Mouse (Mus musculus) cortical plate, adult 2 months (tissue): Measurements from ENCODE around the gene Gm5134. TPM values are rescaled to one million over a fixed set of nuclear protein-coding genes. Genes with fewer than 3 reads are reported as not detected.

Source experiments
- H3K27ac ChIP-seq: fragments of 200-500 bp; 2 replicates; pipeline ENCODE4 v1.5.1; 2012; ENCODE audit warnings: low read length, control low read depth, inconsistent platforms; ENCODE audit not compliant: insufficient read depth
- H3K4me1 ChIP-seq: fragments of 200-500 bp; 2 replicates; pipeline ENCODE4 v1.6.1; 2011; ENCODE audit warnings: low read length; ENCODE audit not compliant: control insufficient read depth, insufficient read depth
- H3K4me3 ChIP-seq: fragments of 200-500 bp; 2 replicates; pipeline ENCODE4 v1.5.1; 2011; ENCODE audit warnings: mild to moderate bottlenecking, low read length, control low read depth; ENCODE audit not compliant: insufficient read depth
- CTCF ChIP-seq: fragments of 200-500 bp; IDR thresholded peaks from 2 replicates; pipeline ENCODE4 v1.5.1; 2011; ENCODE audit warnings: mild to moderate bottlenecking, control low read depth, low read length; ENCODE audit not compliant: insufficient read depth; ENCODE audit errors: extremely low read depth
- POLR2A ChIP-seq: fragments of 200-500 bp; IDR thresholded peaks from 2 replicates; pipeline ENCODE4 v1.6.1; 2011; ENCODE audit warnings: mild to moderate bottlenecking, low read length, control low read depth; ENCODE audit not compliant: insufficient read depth; ENCODE audit errors: extremely low read depth
- polyA plus RNA-seq: library from polyadenylated mRNA; depleted of rRNA; stranded (reverse); fragments of >200 nt; gene quantifications from 2 replicates; pipeline ENCODE4 v1.2.3, GENCODE M21; 2012

Gm5134 gene
- polyA plus RNA-seq, 1 experiment = 0.08 TPM

DNA sequence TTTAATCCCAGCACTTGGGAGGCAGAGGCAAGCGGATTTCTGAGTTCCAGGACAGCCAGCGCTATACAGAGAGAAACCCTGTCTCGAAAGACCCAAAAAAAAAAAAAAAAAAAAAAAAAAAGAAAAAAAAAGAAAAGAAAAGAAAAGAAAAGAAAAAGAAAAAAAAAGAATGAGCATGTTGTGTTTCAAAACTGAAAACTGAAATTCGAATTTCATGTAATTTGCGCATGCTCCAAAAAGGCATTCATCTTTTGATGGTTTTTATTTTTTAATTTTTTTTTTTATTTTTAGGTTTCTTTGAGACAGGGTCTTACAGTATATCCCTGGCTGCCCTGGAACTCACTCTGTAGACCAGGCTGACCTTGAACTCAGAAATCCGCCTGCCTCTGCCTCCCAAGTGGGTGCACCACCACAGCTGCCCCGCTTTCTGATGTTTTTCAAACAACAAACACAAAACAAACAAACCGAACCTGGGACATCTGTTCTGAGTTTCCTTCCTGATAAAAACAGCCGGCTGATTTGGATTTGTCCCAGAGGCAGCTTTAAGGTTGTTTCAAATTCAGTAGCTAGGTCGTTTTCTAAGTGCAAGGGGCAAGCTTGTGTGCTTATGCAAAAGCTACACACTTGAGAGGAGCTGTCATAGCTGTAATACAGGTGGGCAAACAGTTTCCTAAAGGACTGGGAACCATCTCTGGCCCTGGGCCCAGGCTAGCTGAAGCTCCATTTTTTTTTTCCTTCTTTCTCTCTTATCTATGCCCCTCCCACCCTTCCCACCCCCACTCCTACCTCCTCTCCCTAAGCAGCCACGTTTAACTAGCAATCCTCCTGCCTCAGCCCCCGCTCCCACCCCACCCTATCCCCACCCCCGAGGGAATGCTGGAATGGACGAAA lies 77.4 kb downstream of the Gm5134 start:
- TF ChIP-seq POLR2A = no peak
- TF ChIP-seq CTCF = no peak
- Histone ChIP-seq H3K4me1 (peaks cover 4% of the 10 kb centered on the region; the same call in 1 of the 2 replicates), H3K4me3 (peak overlapping the region; percentile 92), H3K27ac (no peak overlapping the region)

DNA sequence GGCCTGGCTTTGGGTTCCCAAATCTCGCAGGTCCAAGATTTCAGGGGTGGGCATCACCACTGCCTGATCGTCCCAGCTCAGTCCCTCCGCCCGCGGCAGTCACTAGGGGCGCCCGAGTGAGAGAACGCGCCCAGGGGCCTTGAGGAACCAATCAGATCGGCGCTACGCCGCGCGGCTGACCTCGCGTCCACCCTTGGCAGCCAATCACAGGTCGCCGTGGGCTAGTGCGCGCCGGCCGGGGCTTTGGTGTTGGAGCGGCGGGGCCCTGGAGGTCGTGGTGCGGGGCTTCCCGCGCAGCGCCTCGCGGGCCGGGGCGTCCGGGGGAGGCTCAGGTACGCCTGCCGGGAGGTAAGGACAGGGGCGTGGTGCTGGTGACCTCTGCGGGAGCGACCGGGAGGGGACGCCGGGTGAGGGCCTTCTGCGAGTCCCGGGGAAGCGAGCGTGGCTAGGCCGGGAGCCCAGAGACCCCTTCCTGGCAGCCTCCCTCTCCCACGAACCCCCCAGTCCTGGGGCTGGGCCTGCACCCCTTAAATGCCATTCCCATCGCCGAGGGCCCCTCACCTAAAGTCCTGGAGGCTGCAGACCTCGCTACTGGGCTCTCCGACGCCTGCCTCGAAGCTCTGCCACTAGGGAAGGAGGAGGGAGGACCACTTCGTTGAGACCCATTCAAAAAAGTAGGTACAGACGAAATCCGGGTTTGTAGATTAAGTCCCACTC lies 78.2 kb downstream of the Gm5134 start, which contains the start of gene Zfp280b:
TSS of gene Zfp280b (plus strand) at position 249 of the 717 bp plus-strand sequence.
- no peak; the same call in 1 of the 2 replicates for TF ChIP-seq POLR2A
- peak; percentile 46 for TF ChIP-seq CTCF
- Histone ChIP-seq H3K4me3 (peak within 1 kb of the TSS; percentile 92), H3K27ac (peak within 1 kb of the TSS; percentile 61), H3K4me1 (peaks cover 4% of the 10 kb centered on the region; the same call in 1 of the 2 replicates)

GRCm38 (mm10) chr10:76033119-76033455 lies 78.8 kb downstream of the Gm5134 start:
- H3K4me3 ChIP-seq = peak overlapping the region; percentile 92
- no peak for TF ChIP-seq POLR2A
- TF ChIP-seq CTCF = no peak
- H3K4me1 ChIP-seq = peaks cover 4% of the 10 kb centered on the region; the same call in 1 of the 2 replicates
- H3K27ac ChIP-seq = no peak overlapping the region

DNA sequence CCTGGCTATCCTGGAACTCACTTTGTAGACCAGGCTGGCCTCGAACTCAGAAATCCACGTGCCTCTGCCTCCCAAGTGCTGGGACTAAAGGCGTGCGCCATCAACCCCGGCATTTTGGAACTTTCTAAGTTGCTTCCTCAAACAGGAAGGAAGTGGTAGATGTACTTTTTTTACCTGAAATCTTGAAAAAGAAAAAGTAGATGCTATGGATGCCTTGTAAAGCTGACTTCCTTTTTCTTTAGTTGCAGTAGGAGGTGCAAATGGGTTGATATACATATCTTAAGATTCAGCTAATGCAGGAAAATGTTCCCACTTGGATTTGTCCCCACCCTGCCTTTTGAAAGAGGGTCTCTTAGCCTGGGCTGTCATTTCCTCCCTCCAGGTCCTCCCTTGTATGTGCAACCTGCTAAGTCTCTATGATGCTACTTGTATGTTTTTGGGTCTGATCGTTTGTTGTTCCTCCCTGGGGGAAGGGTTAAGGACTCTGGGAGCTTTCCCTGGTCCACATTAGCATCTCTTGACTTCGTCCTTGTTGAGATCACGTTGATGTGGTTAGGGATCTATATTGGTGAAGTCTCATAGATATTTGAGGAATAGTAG lies 79.8 kb downstream of the Gm5134 start:
- Histone ChIP-seq H3K4me1 (peaks cover 4% of the 10 kb centered on the region; the same call in 1 of the 2 replicates), H3K4me3 (no peak overlapping the region), H3K27ac (no peak overlapping the region)
- TF ChIP-seq CTCF (no peak), POLR2A (no peak)

- TF ChIP-seq POLR2A (no peak), CTCF (no peak)
- H3K4me1 ChIP-seq = peaks cover 4% of the 10 kb centered on the region; the same call in 1 of the 2 replicates
- no peak overlapping the region for H3K4me3 ChIP-seq
- H3K27ac ChIP-seq = no peak overlapping the region
Observed at GRCm38 (mm10) chr10:76035277-76035676, 81.0 kb downstream of the Gm5134 start.

DNA sequence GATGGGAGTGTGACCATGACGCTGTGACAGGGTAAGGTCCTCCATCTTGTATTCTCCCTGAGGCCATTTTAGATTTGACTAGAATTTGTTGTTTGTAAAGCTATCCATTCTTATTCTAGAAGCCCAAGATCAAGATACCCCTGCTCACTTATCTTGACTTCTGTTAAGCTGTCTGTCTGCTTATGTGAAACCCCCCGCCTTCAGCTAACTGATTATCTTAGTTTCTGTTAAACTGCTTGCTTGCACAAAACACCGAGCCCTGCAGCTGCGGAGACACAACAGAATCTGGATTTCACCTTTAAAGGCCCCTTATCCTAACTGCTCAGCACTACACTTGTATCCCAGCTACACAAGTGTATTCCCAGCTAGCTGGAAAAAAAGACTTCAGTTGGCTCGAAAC lies 82.6 kb downstream of the Gm5134 start:
- Histone ChIP-seq H3K4me3 (no peak overlapping the region), H3K4me1 (peaks cover 4% of the 10 kb centered on the region; the same call in 1 of the 2 replicates), H3K27ac (no peak overlapping the region)
- TF ChIP-seq CTCF (no peak), POLR2A (no peak)

DNA sequence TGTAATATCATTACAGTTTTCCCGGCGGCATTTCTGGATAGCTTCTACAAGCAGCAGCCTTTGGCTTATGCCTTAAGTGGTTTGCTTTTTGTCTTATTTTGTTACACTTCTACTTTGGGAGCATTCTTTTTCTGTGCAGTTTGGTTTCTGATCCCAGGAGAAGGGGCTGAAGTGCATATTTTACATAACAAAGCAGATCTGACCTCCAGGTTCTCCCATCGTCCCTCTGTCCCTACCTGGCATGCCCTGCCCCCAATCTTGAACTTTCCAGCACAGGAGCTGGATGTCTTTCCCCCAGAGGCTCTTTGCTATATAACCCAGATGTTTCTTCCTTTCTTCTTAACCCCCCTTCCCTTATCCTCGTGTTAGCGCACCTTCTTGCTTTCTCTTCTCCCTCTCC lies 91.0 kb downstream of the Gm5134 start:
- H3K4me1 ChIP-seq = no peaks in the 10 kb centered on the region
- no peak overlapping the region for H3K4me3 ChIP-seq
- H3K27ac ChIP-seq = no peak overlapping the region
- no peak for TF ChIP-seq POLR2A
- no peak for TF ChIP-seq CTCF

- no peaks in the 10 kb centered on the region for H3K4me1 ChIP-seq
- TF ChIP-seq POLR2A (no peak), CTCF (no peak)
- no peak overlapping the region for H3K4me3 ChIP-seq
Observed at GRCm38 (mm10) chr10:76046754-76047153, 92.4 kb downstream of the Gm5134 start.

GRCm38 (mm10) chr10:76047182-76047869 lies 93.0 kb downstream of the Gm5134 start:
- Histone ChIP-seq H3K4me1 (no peaks in the 10 kb centered on the region), H3K4me3 (no peak overlapping the region), H3K27ac (no peak overlapping the region)
- TF ChIP-seq CTCF = no peak
- TF ChIP-seq POLR2A = no peak

More at GRCm38 (mm10) chr10:76046754-76047153, 92.4 kb downstream of the Gm5134 start:
- H3K27ac ChIP-seq = no peak overlapping the region
